Mouse (Mus musculus) ES-Bruce4 (cell line): ENCODE results near the gene Olfr672.
"Not testable (repeated sequence)": the region's sequence is repeated elsewhere in the genome, so short reads cannot be mapped to it uniquely, and the experiment has no call there.

Experiments
- CTCF ChIP-seq: IDR thresholded peaks from one replicate; pipeline ENCODE4 v1.8.1; 2011; ENCODE audit warnings: low read depth, low read length
- POLR2A ChIP-seq: IDR thresholded peaks from one replicate; pipeline ENCODE4 v1.8.1; 2011; ENCODE audit warnings: low read length; ENCODE audit not compliant: insufficient read depth

GRCm38 (mm10) chr7:104950234-104950633 is 51.6 kb downstream of the Olfr672 start:
- not testable (repeated sequence) for TF ChIP-seq POLR2A, CTCF
